Mouse (Mus musculus): ENCODE measurements at regions not wholly inside any gene's neighbourhood (a gene's known extent, or its start where the extent isn't known, plus 50 kb on each side); places are given as distances from the start of the nearest gene placed in this dataset.

DNA sequence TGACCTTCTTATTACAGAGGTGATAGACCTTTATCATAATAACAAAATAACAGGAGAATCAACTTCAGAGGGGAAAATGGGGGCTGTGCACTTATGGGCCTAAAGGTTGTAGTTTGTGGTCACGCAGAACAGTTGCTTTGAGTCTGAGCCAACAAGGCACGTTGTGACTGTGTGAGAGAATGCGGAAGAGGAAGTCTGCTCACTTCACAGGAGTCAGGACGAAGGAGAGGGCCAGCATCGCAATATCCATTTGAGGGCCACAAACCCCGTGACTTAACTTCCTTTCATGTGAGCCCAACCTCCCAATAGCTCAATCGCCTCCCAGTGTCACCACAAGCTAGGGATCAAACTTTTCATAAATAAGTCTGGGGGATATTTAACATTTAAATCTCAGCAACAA is 246.6 kb upstream of the Jarid2 start:
- TF ChIP-seq CTCF (IDR thresholded peaks at IDR 0.05; ENCODE audit: low read depth) (no peak), EP300 (IDR thresholded peaks at IDR 0.05; ENCODE audit: low read depth) (no peak)
